Mouse (Mus musculus): ENCODE data around the gene Evx1.

The Evx1 gene

GRCm38 (mm10) chr6:52291021-52291860 lies 22.1 kb upstream of the Evx1 start:
- no peak for DNase-seq (ENCODE audit: inconsistent ontology term)

GRCm38 (mm10) chr6:52292328-52292727 lies 21.0 kb upstream of the Evx1 start:
- no peak for DNase-seq (ENCODE audit: inconsistent ontology term)

GRCm38 (mm10) chr6:52294616-52295015 lies 18.7 kb upstream of the Evx1 start:
- no peak for DNase-seq (ENCODE audit: inconsistent ontology term)

- no peak for DNase-seq (ENCODE audit: inconsistent ontology term)
These were observed 14.8 kb upstream of the Evx1 start for GRCm38 (mm10) chr6:52298511-52298910.

DNA sequence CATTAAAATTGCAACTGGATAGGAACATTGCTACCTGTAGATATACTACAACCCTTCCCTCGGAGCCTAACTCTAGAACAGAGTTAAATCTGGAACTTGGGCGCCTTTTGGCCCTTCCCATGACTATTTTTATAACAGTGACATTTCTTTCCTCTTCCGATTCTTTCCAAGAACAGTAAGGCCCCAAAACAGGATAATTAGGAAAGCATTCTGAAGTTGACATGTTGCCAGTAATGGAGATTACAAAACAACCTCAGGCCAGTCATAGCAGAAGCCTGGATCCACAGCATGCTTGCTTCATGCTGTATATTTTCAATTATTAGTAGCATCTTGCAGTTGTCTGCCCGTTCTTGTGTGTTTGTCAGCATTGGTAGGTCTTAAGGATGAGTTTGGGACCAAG lies 12.5 kb upstream of the Evx1 start:
- no peak for DNase-seq (ENCODE audit: inconsistent ontology term)

DNA sequence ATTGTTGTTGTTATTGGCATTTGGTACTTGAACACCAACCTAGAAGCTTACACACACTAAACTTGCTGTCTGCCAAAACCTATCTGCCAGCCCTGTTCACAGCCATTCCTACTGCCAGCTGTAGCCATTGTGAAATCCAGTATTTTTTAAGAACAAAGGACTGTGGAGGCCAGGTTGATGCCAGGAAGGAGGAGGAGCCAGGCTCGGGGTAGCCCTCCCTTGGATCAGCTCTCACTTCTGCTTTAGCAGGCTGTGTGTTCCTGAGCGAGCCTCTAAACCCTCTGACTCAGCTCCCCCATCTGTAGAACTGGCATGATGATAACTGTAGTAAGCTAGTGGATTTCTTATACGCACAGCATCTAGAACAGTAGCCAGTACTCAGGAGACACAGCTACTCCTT lies 9.9 kb upstream of the Evx1 start:
- no peak for DNase-seq (ENCODE audit: inconsistent ontology term)

- DNase-seq (ENCODE audit: inconsistent ontology term) = peak; percentile 52
These were observed 7.4 kb upstream of the Evx1 start for GRCm38 (mm10) chr6:52305877-52306389.

DNA sequence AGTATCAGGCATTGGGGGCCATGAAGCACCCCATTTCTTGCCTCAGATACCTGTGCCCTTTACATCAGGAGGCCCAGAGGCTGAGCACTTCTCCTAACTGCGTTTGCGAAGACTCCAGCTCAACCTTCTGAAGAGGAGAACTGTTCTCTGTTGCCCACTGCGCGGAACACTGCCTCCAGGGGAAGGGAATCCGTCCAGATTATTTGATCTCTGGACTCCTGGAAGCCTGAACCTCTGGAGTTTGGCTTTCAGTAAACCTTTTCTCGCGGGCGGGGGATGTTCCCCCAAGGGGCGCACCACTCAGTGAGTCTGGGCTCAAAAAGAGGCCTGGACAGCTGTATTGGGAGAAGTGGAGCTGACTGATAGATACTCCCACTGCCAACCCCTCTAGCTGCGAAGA lies 3.5 kb upstream of the Evx1 start:
- DNase-seq (ENCODE audit: inconsistent ontology term) = no peak

DNA sequence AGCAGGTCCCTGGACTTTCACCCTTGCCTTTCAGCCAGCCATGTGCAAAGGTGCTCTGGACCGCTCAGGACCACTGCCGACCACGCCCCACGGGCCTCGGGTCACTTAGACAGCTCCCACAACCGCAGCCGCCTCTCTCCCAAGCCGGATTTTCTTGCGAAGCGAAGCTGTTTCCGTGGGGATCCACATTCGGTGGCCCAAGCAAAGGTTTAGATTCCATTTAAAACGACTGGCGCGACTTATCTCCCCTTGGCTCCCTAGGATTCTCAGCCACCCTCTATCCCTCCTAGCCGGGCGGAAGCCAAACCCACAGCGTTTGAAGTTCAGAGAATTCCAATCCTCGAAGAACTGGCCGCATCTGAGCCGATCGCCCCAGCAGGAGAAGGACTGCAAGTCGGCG lies 2.9 kb upstream of the Evx1 start:
- DNase-seq (ENCODE audit: inconsistent ontology term) = no peak

- DNase-seq (ENCODE audit: inconsistent ontology term) = no peak
These were observed 1.4 kb upstream of the Evx1 start for GRCm38 (mm10) chr6:52311661-52312557.

DNA sequence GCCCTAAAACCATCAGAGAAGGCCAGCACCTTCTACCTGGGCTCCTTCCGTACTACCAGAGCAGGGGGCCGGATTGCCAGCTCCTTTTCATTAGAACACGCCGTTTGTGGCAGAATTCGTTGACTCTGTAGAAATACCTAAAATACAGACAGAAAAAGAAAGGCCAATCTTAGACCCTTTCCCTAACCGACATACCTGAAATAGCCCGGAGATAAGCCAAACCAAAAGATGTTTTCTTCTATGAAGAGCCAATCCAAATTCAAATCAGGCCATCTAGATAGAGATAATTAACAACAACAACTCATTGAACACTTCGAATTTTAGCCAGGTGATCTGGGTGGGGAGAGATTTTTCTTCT lies 761 bp upstream of the Evx1 start:
- DNase-seq (ENCODE audit: inconsistent ontology term) = no peak

- DNase-seq (ENCODE audit: inconsistent ontology term) = no peak
These were observed 1.2 kb downstream of the Evx1 start for GRCm38 (mm10) chr6:52314304-52315100.

DNA sequence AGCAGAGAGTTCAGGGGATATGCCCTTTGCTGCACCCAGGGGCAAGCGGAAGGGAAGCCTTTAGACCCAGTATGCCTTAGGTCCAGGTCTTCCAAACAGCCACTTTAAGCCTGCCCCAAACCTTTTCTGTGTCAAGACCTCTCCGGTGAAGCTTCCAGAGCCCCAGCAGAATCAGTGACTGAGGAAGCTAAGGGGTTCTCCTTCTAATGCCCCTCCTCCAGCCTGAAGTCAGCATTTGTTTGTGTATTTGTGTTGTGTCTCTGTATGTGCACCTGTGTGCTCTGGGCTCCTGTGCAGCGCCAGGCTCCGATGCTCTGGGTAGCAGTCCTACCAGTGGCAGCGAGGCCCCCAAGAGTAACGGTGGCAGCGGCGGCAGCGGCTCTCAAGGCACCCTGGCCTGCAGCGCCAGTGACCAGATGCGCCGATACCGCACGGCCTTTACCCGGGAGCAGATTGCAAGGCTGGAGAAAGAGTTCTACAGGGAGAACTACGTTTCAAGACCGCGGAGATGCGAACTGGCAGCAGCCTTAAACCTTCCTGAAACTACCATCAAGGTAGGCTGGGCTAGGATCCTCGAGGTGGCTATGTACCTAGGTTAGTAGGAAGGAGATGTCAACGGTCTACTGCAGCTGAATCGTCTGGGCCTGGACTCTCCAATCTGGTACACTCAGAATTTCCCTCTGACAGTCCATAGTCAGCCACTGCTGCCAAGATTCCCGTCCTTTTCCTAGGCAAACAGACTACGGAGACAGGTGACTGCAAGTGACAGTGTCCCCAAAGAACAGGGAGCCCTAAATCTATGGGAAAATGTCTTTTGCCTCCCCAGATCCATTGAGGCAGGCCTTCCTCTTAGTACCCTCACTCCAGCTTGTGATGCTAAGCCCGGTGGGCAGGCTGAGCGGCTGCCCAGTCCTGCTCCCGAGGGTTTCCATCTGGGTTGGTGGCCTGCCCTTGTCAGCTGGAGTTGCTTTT lies 2.4 kb downstream of the Evx1 start:
- no peak for DNase-seq (ENCODE audit: inconsistent ontology term)

- no peak for DNase-seq (ENCODE audit: inconsistent ontology term)
These were observed 3.3 kb downstream of the Evx1 start for GRCm38 (mm10) chr6:52316413-52317184.

GRCm38 (mm10) chr6:52317461-52318180 lies 4.3 kb downstream of the Evx1 start:
- DNase-seq (ENCODE audit: inconsistent ontology term) = no peak

GRCm38 (mm10) chr6:52318271-52318670 lies 5.0 kb downstream of the Evx1 start:
- no peak for DNase-seq (ENCODE audit: inconsistent ontology term)

DNA sequence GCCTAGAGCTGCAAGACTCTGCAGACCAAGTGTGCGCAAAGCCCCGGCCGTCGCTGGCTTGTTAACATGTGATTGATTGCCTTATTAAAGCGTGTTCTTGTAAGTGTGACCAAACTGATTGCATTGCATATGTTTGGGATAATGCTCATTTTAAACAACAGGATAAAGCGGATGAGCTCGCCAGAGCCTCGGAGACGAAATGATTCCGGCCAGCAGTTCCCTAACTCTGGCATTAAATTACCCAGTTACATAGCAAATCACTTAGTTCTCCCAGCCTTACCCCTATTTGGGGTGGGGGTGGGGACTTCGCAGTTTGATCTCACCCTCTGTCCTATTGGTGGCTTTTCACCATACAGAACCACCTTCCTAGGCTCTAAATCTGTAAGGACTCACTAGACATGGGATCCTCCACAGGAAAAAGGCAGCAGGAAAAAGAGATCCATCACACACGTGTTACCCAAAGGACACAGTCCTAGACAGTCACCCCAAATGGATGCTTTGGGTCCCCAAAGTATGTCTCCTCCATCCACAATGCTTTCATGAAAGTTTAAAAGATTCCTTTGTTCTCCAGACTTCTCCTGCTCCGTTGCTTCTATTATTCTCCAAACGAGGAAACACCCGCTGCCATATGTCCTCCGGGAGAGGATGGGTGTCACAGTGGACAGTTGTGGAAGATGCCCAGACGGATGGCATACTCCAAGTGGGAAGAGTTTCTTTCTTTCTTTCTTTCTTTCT lies 6.8 kb downstream of the Evx1 start:
- DNase-seq (ENCODE audit: inconsistent ontology term) = no peak
